Mouse (Mus musculus) stomach, embryonic 16.5 days (tissue): ENCODE results near the gene Lurap1. TPM values are rescaled to one million over a fixed set of nuclear protein-coding genes. Genes with fewer than 3 reads are reported as not detected.

Source experiments
- ATAC-seq: fragments of 200-750 bp; cut with Nextera tagmentation; 2 replicates; pipeline ENCODE4 v1.8.0; 2017; ENCODE audit warnings: moderate number of reproducible peaks, moderate TSS enrichment; ENCODE audit not compliant: insufficient read depth, low FRiP score
- H3K27ac ChIP-seq: fragments of 300-500 bp; sonication (generic); 2 replicates; pipeline ENCODE4 v1.5.1; 2014; ENCODE audit warnings: low read length
- H3K27me3 ChIP-seq: fragments of 300-500 bp; sonication (generic); 2 replicates; pipeline ENCODE4 v1.6.1; 2014; ENCODE audit warnings: low read length, control low read depth, mixed read lengths; ENCODE audit not compliant: control insufficient read depth, insufficient read depth
- H3K36me3 ChIP-seq: fragments of 300-500 bp; sonication (generic); 2 replicates; pipeline ENCODE4 v1.6.1; 2014; ENCODE audit warnings: low read length; ENCODE audit not compliant: control insufficient read depth, insufficient read depth
- H3K4me1 ChIP-seq: fragments of 300-500 bp; sonication (generic); 2 replicates; pipeline ENCODE4 v1.6.1; 2014; ENCODE audit warnings: low read length, control low read depth, mixed read lengths; ENCODE audit not compliant: control insufficient read depth, insufficient read depth
- H3K4me2 ChIP-seq: fragments of 300-500 bp; sonication (generic); 2 replicates; pipeline ENCODE4 v1.6.1; 2014; ENCODE audit warnings: low read depth, low read length, mixed read lengths
- H3K4me3 ChIP-seq: fragments of 300-500 bp; sonication (generic); replicated peaks from 2 replicates; pipeline ENCODE4 v1.5.1; 2014; ENCODE audit warnings: mild to moderate bottlenecking, low read length
- H3K9ac ChIP-seq: fragments of 300-500 bp; sonication (generic); 2 replicates; pipeline ENCODE4 v1.6.1; 2014; ENCODE audit warnings: low read length
- H3K9me3 ChIP-seq: fragments of 300-500 bp; sonication (generic); replicated peaks from 2 replicates; pipeline ENCODE4 v1.6.1; 2016; ENCODE audit warnings: low read length, control low read depth; ENCODE audit not compliant: control insufficient read depth
- WGBS: fragments of 180-500 bp; shearing (Covaris S2); extraction: QIAGEN DNeasy Blood & Tissue Kit; methylation state at CpG from one replicate; pipeline ENCODE4 v1.1.7; 2014; 5-methylcytosine and 5-hydroxymethylcytosine counted together
- polyA plus RNA-seq: library from polyadenylated mRNA; unstranded; fragments of >200 nt; fragmentation: Nextera tagmentation; extraction: Ambion mirVana; gene quantifications from 2 replicates; pipeline ENCODE4 v1.2.1, GENCODE M21; 2015

Gene Lurap1
- polyA plus RNA-seq, 1 experiment from 2014 or later: 2.6 TPM

- H3K9me3 ChIP-seq: no peaks in the 10 kb centered on the region
- no peak overlapping the region for H3K4me2 ChIP-seq
- WGBS: 27% methylated on average over 2 of the region's 2 CpGs
- no peak overlapping the region for H3K4me3 ChIP-seq
- H3K27ac ChIP-seq: no peak overlapping the region
- no peaks in the 10 kb centered on the region for H3K4me1 ChIP-seq
- ATAC-seq: no peak
- no peak overlapping the region for H3K9ac ChIP-seq
- no peaks in the 10 kb centered on the region for H3K36me3 ChIP-seq
- no peaks in the 10 kb centered on the region for H3K27me3 ChIP-seq
Observed at GRCm38 (mm10) chr4:116134990-116135389, 16.1 kb downstream of the Lurap1 start.

GRCm38 (mm10) chr4:116133126-116133525 is 18.0 kb downstream of the Lurap1 start:
- Histone ChIP-seq H3K9me3 (no peaks in the 10 kb centered on the region), H3K4me3 (no peak overlapping the region), H3K27me3 (no peaks in the 10 kb centered on the region), H3K27ac (no peak overlapping the region), H3K4me2 (no peak overlapping the region), H3K36me3 (no peaks in the 10 kb centered on the region), H3K4me1 (no peaks in the 10 kb centered on the region), H3K9ac (no peak overlapping the region)
- no peak for ATAC-seq
- WGBS: 76% methylated on average over 4 of the region's 4 CpGs

- 73% methylated on average over 6 of the region's 6 CpGs for WGBS
Observed at GRCm38 (mm10) chr4:116127956-116128355, 23.2 kb downstream of the Lurap1 start.

GRCm38 (mm10) chr4:116125803-116126386 is 25.2 kb downstream of the Lurap1 start:
- 0 out of 2 replicates have a peak overlapping the region, but pooled peaks have one; percentile 15 for H3K27ac ChIP-seq
- 89% methylated on average over 4 of the region's 4 CpGs for WGBS

More at GRCm38 (mm10) chr4:116127956-116128355, 23.2 kb downstream of the Lurap1 start:
- Histone ChIP-seq H3K4me2 (no peak overlapping the region), H3K27ac (no peak overlapping the region), H3K4me1 (peaks cover 6% of the 10 kb centered on the region), H3K4me3 (no peak overlapping the region), H3K27me3 (no peaks in the 10 kb centered on the region), H3K9ac (no peak overlapping the region), H3K36me3 (no peaks in the 10 kb centered on the region), H3K9me3 (no peaks in the 10 kb centered on the region)
- ATAC-seq: no peak

GRCm38 (mm10) chr4:116123602-116124519 is 27.3 kb downstream of the Lurap1 start, which contains the start of the genes Rad54l and Pomgnt1:
Gene Rad54l, minus strand, starts transcription at chr4:116123690.
Gene Pomgnt1, plus strand, starts transcription at chr4:116123840.
- WGBS: 4% methylated on average over 24 of the region's 24 CpGs
- Histone ChIP-seq H3K4me2 (peak within 1 kb of the TSS; percentile 72), H3K27me3 (no peaks in the 10 kb centered on the region), H3K9ac (peak within 1 kb of the TSS; percentile 67), H3K9me3 (no peaks in the 10 kb centered on the region), H3K4me1 (peaks cover 12% of the 10 kb centered on the region), H3K36me3 (no peaks in the 10 kb centered on the region), H3K27ac (peak within 1 kb of the TSS; percentile 25), H3K4me3 (peak within 1 kb of the TSS; percentile 68)
- ATAC-seq: peak; percentile 97

More at GRCm38 (mm10) chr4:116125803-116126386, 25.2 kb downstream of the Lurap1 start:
- no peak for ATAC-seq
- peaks cover 12% of the 10 kb centered on the region for H3K4me1 ChIP-seq
- no peak overlapping the region for H3K4me2 ChIP-seq
- H3K9ac ChIP-seq: no peak overlapping the region
- no peaks in the 10 kb centered on the region for H3K9me3 ChIP-seq
- H3K36me3 ChIP-seq: no peaks in the 10 kb centered on the region
- no peak overlapping the region for H3K4me3 ChIP-seq
- H3K27me3 ChIP-seq: no peaks in the 10 kb centered on the region

- Histone ChIP-seq H3K9me3 (no peaks in the 10 kb centered on the region), H3K27me3 (no peaks in the 10 kb centered on the region), H3K9ac (peak overlapping the region; percentile 67), H3K4me2 (peak overlapping the region; percentile 72), H3K36me3 (no peaks in the 10 kb centered on the region), H3K4me3 (peak overlapping the region; percentile 68), H3K27ac (no peak overlapping the region), H3K4me1 (peaks cover 12% of the 10 kb centered on the region)
- no peak for ATAC-seq
- WGBS: 0% methylated on average over 1 of the region's 1 CpGs
Observed at GRCm38 (mm10) chr4:116122762-116123161, 28.4 kb downstream of the Lurap1 start.

- no peak overlapping the region for H3K4me3 ChIP-seq
- H3K4me2 ChIP-seq: no peak overlapping the region
- no peaks in the 10 kb centered on the region for H3K9me3 ChIP-seq
- no peaks in the 10 kb centered on the region for H3K27me3 ChIP-seq
- H3K36me3 ChIP-seq: no peaks in the 10 kb centered on the region
- 76% methylated on average over 2 of the region's 2 CpGs for WGBS
- no peak for ATAC-seq
- no peaks in the 10 kb centered on the region for H3K4me1 ChIP-seq
- no peak overlapping the region for H3K9ac ChIP-seq
- H3K27ac ChIP-seq: no peak overlapping the region
Observed at GRCm38 (mm10) chr4:116111486-116111885, 39.7 kb downstream of the Lurap1 start.

GRCm38 (mm10) chr4:116110695-116111094 is 40.4 kb downstream of the Lurap1 start:
- H3K27me3 ChIP-seq: no peaks in the 10 kb centered on the region
- no peaks in the 10 kb centered on the region for H3K36me3 ChIP-seq
- H3K9me3 ChIP-seq: no peaks in the 10 kb centered on the region
- H3K4me2 ChIP-seq: no peak overlapping the region
- no peak overlapping the region for H3K27ac ChIP-seq
- H3K4me1 ChIP-seq: no peaks in the 10 kb centered on the region
- WGBS: 90% methylated on average over 6 of the region's 6 CpGs
- no peak for ATAC-seq
- no peak overlapping the region for H3K4me3 ChIP-seq
- H3K9ac ChIP-seq: no peak overlapping the region

- H3K9me3 ChIP-seq: no peaks in the 10 kb centered on the region
- H3K4me2 ChIP-seq: no peak overlapping the region
- no peak overlapping the region for H3K9ac ChIP-seq
- H3K4me1 ChIP-seq: no peaks in the 10 kb centered on the region
- H3K4me3 ChIP-seq: no peak overlapping the region
- ATAC-seq: no peak
- H3K27ac ChIP-seq: no peak overlapping the region
- no peaks in the 10 kb centered on the region for H3K36me3 ChIP-seq
- 94% methylated on average over 5 of the region's 5 CpGs for WGBS
- no peaks in the 10 kb centered on the region for H3K27me3 ChIP-seq
Observed at GRCm38 (mm10) chr4:116105278-116105677, 45.9 kb downstream of the Lurap1 start.
